Mouse (Mus musculus): ENCODE data around the gene Olfr187. TPM values are rescaled to one million over a fixed set of nuclear protein-coding genes. Genes with fewer than 3 reads are reported as not detected.

Gene Olfr187
- not detected for polyA plus RNA-seq (2017; shearing (Covaris generic))

DNA sequence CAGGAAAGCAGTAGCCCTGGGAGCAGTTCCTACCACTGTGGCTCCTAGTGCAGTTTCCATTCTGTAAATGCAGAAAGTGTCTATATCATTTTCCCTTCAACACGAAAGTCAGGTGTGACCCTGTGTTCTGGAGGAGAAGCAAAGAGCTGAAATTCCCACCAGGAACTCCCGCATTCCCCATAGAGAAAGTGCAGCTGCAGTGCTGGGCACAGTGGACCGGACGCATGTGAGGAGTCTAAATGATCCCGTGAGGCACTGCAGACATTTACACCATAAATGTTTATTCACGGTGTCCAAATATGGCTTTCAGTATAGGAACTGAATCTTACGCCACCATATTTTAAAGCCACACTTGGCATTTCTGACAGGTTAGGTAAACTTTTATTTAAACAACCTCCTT lies at the start of gene Olfr187:
Gene Olfr187, minus strand, starts transcription at position 58 of the 400 bp plus-strand sequence.

GRCm38 (mm10) chr16:59077905-59078304 lies 38.3 kb upstream of the Olfr187 start, which contains the start of gene Olfr190:
Olfr190 (minus strand) TSS chr16:59078005.

DNA sequence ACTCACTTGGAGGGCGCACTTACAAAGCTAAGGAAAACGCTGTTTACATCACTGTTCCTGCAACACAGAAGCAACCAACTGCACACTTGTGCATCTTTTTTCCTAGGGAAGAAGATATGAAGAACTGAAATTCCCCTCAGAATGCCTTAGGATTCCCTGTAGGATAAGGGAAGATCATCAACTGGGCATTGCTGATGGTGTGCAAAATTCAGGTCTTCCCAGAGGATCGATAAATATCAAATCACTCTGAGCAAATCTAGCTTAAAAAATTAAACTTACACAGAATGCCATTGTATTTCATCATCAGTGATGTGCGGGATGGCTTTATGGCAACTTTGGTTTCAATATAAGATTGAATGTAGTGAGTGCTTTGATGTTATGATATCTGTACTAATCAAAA lies 9.4 kb downstream of the Olfr187 start, which contains the start of gene Olfr186:
Gene Olfr186, minus strand, starts transcription at position 101 of the 400 bp plus-strand sequence.

DNA sequence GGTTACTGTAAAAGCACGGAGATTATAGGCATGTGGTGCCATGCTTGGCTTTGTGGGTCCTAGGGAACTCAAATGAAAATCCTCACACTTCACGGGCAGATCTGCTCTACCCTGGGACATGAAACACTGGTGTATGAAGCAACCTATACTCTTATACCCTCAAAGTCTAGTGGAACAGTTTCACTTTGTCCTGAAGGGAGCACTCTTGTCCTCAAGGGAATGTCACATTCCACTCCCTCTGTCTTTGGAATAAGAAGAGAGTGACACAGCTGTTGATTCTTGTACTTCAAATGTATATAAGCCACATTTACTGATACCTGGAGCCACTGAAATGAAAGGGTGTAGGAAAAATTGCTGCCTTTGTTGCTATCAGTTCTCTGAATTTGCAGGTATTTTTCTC lies 44.5 kb downstream of the Olfr187 start, which contains the start of gene Olfr183:
Gene Olfr183, plus strand, starts transcription at position 301 of the 400 bp plus-strand sequence.

Other genes starting within 250 kb of the Olfr187 start
- gene Olfr173, start 239.5 kb downstream of the Olfr187 start, polyA plus RNA-seq (2017; shearing (Covaris generic)) = 1.9 TPM
- gene Olfr175-ps1, start 213.0 kb downstream of the Olfr187 start, polyA plus RNA-seq (2017; shearing (Covaris generic)) = not detected
- not detected for gene Olfr177, start 165.0 kb downstream of the Olfr187 start, polyA plus RNA-seq (2017; shearing (Covaris generic))
- gene Olfr178, start 147.7 kb downstream of the Olfr187 start, polyA plus RNA-seq (2017; shearing (Covaris generic)) = not detected
- gene Olfr181, start 111.0 kb downstream of the Olfr187 start, polyA plus RNA-seq (2017; shearing (Covaris generic)) = not detected
- gene Olfr180, start 110.4 kb downstream of the Olfr187 start, polyA plus RNA-seq (2017; shearing (Covaris generic)) = not detected
- gene Olfr183, start 44.4 kb downstream of the Olfr187 start, polyA plus RNA-seq (2017; shearing (Covaris generic)) = not detected
- gene Olfr186, start 9.5 kb downstream of the Olfr187 start, polyA plus RNA-seq (2017; shearing (Covaris generic)) = not detected
- not detected for gene Olfr190, start 38.2 kb upstream of the Olfr187 start, polyA plus RNA-seq (2017; shearing (Covaris generic))
- gene Olfr191, start 50.1 kb upstream of the Olfr187 start, polyA plus RNA-seq (2017; shearing (Covaris generic)) = not detected
- not detected for gene Olfr193, start 72.1 kb upstream of the Olfr187 start, polyA plus RNA-seq (2017; shearing (Covaris generic))
- gene Olfr194, start 81.3 kb upstream of the Olfr187 start, polyA plus RNA-seq (2017; shearing (Covaris generic)) = not detected
- gene Olfr195, start 107.3 kb upstream of the Olfr187 start, polyA plus RNA-seq (2017; shearing (Covaris generic)) = not detected
- gene Olfr196, start 130.7 kb upstream of the Olfr187 start, polyA plus RNA-seq (2017; shearing (Covaris generic)) = not detected
- not detected for gene Olfr198, start 163.8 kb upstream of the Olfr187 start, polyA plus RNA-seq (2017; shearing (Covaris generic))
- not detected for gene Olfr199, start 180.0 kb upstream of the Olfr187 start, polyA plus RNA-seq (2017; shearing (Covaris generic))
- gene Olfr201, start 232.9 kb upstream of the Olfr187 start, polyA plus RNA-seq (2017; shearing (Covaris generic)) = not detected
- gene Olfr202, start 247.0 kb upstream of the Olfr187 start, polyA plus RNA-seq (2017; shearing (Covaris generic)) = not detected

All from activated CD4-positive, CD25-positive, alpha-beta regulatory T cell, adult 9 weeks (primary cell).